Mouse (Mus musculus): ENCODE data around the gene Fxr1. TPM values are rescaled to one million over a fixed set of nuclear protein-coding genes. Genes with fewer than 3 reads are reported as not detected.
"Not testable (repeated sequence)": the region's sequence is repeated elsewhere in the genome, so short reads cannot be mapped to it uniquely, and the experiment has no call there.

Gene Fxr1
- polyA plus RNA-seq, 1 experiment from 2014 or later, result 81.2 TPM

DNA sequence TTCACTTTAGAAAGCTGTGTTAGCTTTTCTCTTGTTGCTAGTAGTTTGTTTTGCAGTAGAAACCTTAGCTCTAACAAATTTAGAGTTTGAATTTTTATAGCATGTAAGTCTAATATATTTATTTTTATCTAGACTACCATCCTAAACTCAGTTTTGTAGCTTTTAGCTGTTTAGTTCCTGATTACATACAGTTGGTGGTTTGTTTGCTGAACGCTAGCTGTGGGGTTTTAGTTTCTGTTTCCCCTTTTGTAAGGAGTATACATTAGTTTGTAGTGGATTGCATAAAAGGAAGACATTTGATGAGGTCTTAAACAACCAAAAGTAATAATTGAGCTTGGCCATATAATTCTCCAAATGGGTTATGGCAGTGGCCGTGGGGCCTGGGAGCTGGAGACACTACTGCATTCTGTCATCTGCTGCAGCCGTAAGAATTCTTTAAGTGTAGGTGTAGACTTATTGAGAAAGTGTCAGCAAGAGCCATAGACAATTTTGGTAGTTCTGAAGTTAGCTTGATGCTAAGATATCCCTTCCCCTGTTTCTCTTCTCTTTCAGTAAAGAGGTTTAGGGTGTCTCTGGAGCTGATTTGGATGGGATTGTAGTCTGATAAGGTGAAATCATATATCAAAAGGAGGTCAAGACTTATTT, 14.1 kb downstream of the Fxr1 start:
- Histone ChIP-seq H3K4me2 (ENCODE audit: low read depth) (no peak overlapping the region), H3K9me3 (ENCODE audit: control insufficient read depth, low read length) (no peaks in the 10 kb centered on the region), H3K27ac (ENCODE audit: low read depth, low read length) (no peak overlapping the region), H3K36me3 (ENCODE audit: control insufficient read depth, insufficient read depth, low read length) (no peaks in the 10 kb centered on the region), H3K4me1 (ENCODE audit: control insufficient read depth, insufficient read depth, low read length) (no peaks in the 10 kb centered on the region), H3K4me3 (ENCODE audit: low read depth, low read length) (no peak overlapping the region), H3K27me3 (ENCODE audit: control insufficient read depth, insufficient read depth, low read length) (no peaks in the 10 kb centered on the region), H3K9ac (ENCODE audit: low read length) (no peak overlapping the region)
- DNase-seq (ENCODE audit: low spot score) (no peak), ATAC-seq (ENCODE audit: insufficient read depth, low FRiP score, low TSS enrichment) (no peak)
- 87% methylated on average over 3 of the region's 3 CpGs for WGBS

GRCm38 (mm10) chr3:34034803-34035202, 15.1 kb downstream of the Fxr1 start:
- WGBS, result 89% methylated on average over 1 of the region's 1 CpGs
- Histone ChIP-seq H3K27ac (ENCODE audit: low read depth, low read length) (no peak overlapping the region), H3K4me1 (ENCODE audit: control insufficient read depth, insufficient read depth, low read length) (no peaks in the 10 kb centered on the region), H3K27me3 (ENCODE audit: control insufficient read depth, insufficient read depth, low read length) (no peaks in the 10 kb centered on the region), H3K36me3 (ENCODE audit: control insufficient read depth, insufficient read depth, low read length) (no peaks in the 10 kb centered on the region), H3K9me3 (ENCODE audit: control insufficient read depth, low read length) (no peaks in the 10 kb centered on the region), H3K4me2 (ENCODE audit: low read depth) (no peak overlapping the region), H3K9ac (ENCODE audit: low read length) (no peak overlapping the region), H3K4me3 (ENCODE audit: low read depth, low read length) (no peak overlapping the region)
- DNase-seq (ENCODE audit: low spot score) (no peak), ATAC-seq (ENCODE audit: insufficient read depth, low FRiP score, low TSS enrichment) (no peak)

- H3K4me2 ChIP-seq (ENCODE audit: low read depth), result no peak overlapping the region
- H3K27ac ChIP-seq (ENCODE audit: low read depth, low read length), result no peak overlapping the region
- no peaks in the 10 kb centered on the region for H3K27me3 ChIP-seq (ENCODE audit: control insufficient read depth, insufficient read depth, low read length)
- H3K9me3 ChIP-seq (ENCODE audit: control insufficient read depth, low read length), result no peaks in the 10 kb centered on the region
- DNase-seq (ENCODE audit: low spot score), result no peak
- ATAC-seq (ENCODE audit: insufficient read depth, low FRiP score, low TSS enrichment), result no peak
- no peak overlapping the region for H3K9ac ChIP-seq (ENCODE audit: low read length)
- WGBS, result 97% methylated on average over 3 of the region's 3 CpGs
- no peak overlapping the region for H3K4me3 ChIP-seq (ENCODE audit: low read depth, low read length)
- H3K36me3 ChIP-seq (ENCODE audit: control insufficient read depth, insufficient read depth, low read length), result no peaks in the 10 kb centered on the region
- H3K4me1 ChIP-seq (ENCODE audit: control insufficient read depth, insufficient read depth, low read length), result no peaks in the 10 kb centered on the region
Observed at GRCm38 (mm10) chr3:34035706-34036105, 16.0 kb downstream of the Fxr1 start.

GRCm38 (mm10) chr3:34041990-34042389, 22.2 kb downstream of the Fxr1 start:
- Histone ChIP-seq H3K27me3 (ENCODE audit: control insufficient read depth, insufficient read depth, low read length) (no peaks in the 10 kb centered on the region), H3K9me3 (ENCODE audit: control insufficient read depth, low read length) (no peaks in the 10 kb centered on the region), H3K4me1 (ENCODE audit: control insufficient read depth, insufficient read depth, low read length) (no peaks in the 10 kb centered on the region), H3K4me2 (ENCODE audit: low read depth) (no peak overlapping the region), H3K27ac (ENCODE audit: low read depth, low read length) (no peak overlapping the region), H3K9ac (ENCODE audit: low read length) (no peak overlapping the region), H3K36me3 (ENCODE audit: control insufficient read depth, insufficient read depth, low read length) (0 out of 2 replicates have a peak, but pooled peaks cover 5% of the 10 kb centered on the region), H3K4me3 (ENCODE audit: low read depth, low read length) (no peak overlapping the region)
- DNase-seq (ENCODE audit: low spot score), result no peak
- 95% methylated on average over 4 of the region's 4 CpGs for WGBS
- ATAC-seq (ENCODE audit: insufficient read depth, low FRiP score, low TSS enrichment), result no peak

- H3K36me3 ChIP-seq (ENCODE audit: control insufficient read depth, insufficient read depth, low read length), result peaks cover 2% of the 10 kb centered on the region
- no peak overlapping the region for H3K4me3 ChIP-seq (ENCODE audit: low read depth, low read length)
- H3K27me3 ChIP-seq (ENCODE audit: control insufficient read depth, insufficient read depth, low read length), result no peaks in the 10 kb centered on the region
- H3K4me2 ChIP-seq (ENCODE audit: low read depth), result no peak overlapping the region
- H3K9ac ChIP-seq (ENCODE audit: low read length), result no peak overlapping the region
- no peaks in the 10 kb centered on the region for H3K9me3 ChIP-seq (ENCODE audit: control insufficient read depth, low read length)
- DNase-seq (ENCODE audit: low spot score), result no peak
- WGBS, result 94% methylated on average over 2 of the region's 2 CpGs
- no peak for ATAC-seq (ENCODE audit: insufficient read depth, low FRiP score, low TSS enrichment)
- no peak overlapping the region for H3K27ac ChIP-seq (ENCODE audit: low read depth, low read length)
- H3K4me1 ChIP-seq (ENCODE audit: control insufficient read depth, insufficient read depth, low read length), result no peaks in the 10 kb centered on the region
Observed at GRCm38 (mm10) chr3:34062352-34062751, 42.6 kb downstream of the Fxr1 start.

DNA sequence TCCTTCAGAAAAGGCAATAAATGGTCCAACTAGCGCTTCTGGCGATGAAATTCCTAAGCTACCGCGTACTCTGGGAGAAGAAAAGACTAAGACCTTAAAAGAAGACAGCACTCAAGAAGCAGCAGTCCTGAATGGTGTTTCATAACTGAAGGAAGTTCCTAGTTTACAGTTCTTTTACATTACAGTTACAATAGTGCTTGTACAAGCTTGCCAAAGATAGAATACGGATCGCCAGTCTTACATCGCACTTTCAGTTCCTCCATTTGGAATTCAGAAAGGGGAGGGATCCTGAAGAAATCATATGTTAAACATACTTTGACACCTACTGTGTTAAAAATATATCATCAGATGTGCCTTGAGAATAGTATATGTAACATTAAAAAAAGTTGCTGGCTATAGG, 49.2 kb downstream of the Fxr1 start:
- H3K4me1 ChIP-seq (ENCODE audit: control insufficient read depth, insufficient read depth, low read length); H3K4me3 ChIP-seq (ENCODE audit: low read depth, low read length); H3K9me3 ChIP-seq (ENCODE audit: control insufficient read depth, low read length); DNase-seq (ENCODE audit: low spot score); H3K27ac ChIP-seq (ENCODE audit: low read depth, low read length); H3K36me3 ChIP-seq (ENCODE audit: control insufficient read depth, insufficient read depth, low read length); H3K27me3 ChIP-seq (ENCODE audit: control insufficient read depth, insufficient read depth, low read length); ATAC-seq (ENCODE audit: insufficient read depth, low FRiP score, low TSS enrichment); H3K9ac ChIP-seq (ENCODE audit: low read length); H3K4me2 ChIP-seq (ENCODE audit: low read depth): not testable (repeated sequence)
- 94% methylated on average over 7 of the region's 7 CpGs for WGBS

GRCm38 (mm10) chr3:34072726-34073125, 53.0 kb downstream of the Fxr1 start:
- no peaks in the 10 kb centered on the region for H3K36me3 ChIP-seq (ENCODE audit: control insufficient read depth, insufficient read depth, low read length)
- WGBS, result 94% methylated on average over 6 of the region's 6 CpGs
- ATAC-seq (ENCODE audit: insufficient read depth, low FRiP score, low TSS enrichment), result no peak

GRCm38 (mm10) chr3:34076058-34076759, 56.5 kb downstream of the Fxr1 start:
- ATAC-seq (ENCODE audit: insufficient read depth, low FRiP score, low TSS enrichment) (no peak), DNase-seq (ENCODE audit: low spot score) (no peak)
- no peak overlapping the region for H3K27ac ChIP-seq (ENCODE audit: low read depth, low read length)
- WGBS, result 85% methylated on average over 6 of the region's 6 CpGs
- H3K4me1 ChIP-seq (ENCODE audit: control insufficient read depth, insufficient read depth, low read length), result peaks cover 5% of the 10 kb centered on the region; the same call in 1 of the 2 replicates
- no peak overlapping the region for H3K4me3 ChIP-seq (ENCODE audit: low read depth, low read length)
- H3K27me3 ChIP-seq (ENCODE audit: control insufficient read depth, insufficient read depth, low read length), result no peaks in the 10 kb centered on the region
- H3K9me3 ChIP-seq (ENCODE audit: control insufficient read depth, low read length), result no peaks in the 10 kb centered on the region
- H3K36me3 ChIP-seq (ENCODE audit: control insufficient read depth, insufficient read depth, low read length), result no peaks in the 10 kb centered on the region; the same call in 1 of the 2 replicates
- no peak overlapping the region for H3K9ac ChIP-seq (ENCODE audit: low read length)
- no peak overlapping the region for H3K4me2 ChIP-seq (ENCODE audit: low read depth)

More at GRCm38 (mm10) chr3:34072726-34073125, 53.0 kb downstream of the Fxr1 start:
- Histone ChIP-seq H3K9me3 (ENCODE audit: control insufficient read depth, low read length) (no peaks in the 10 kb centered on the region), H3K9ac (ENCODE audit: low read length) (no peak overlapping the region), H3K27me3 (ENCODE audit: control insufficient read depth, insufficient read depth, low read length) (no peaks in the 10 kb centered on the region), H3K4me1 (ENCODE audit: control insufficient read depth, insufficient read depth, low read length) (no peaks in the 10 kb centered on the region), H3K27ac (ENCODE audit: low read depth, low read length) (no peak overlapping the region), H3K4me3 (ENCODE audit: low read depth, low read length) (no peak overlapping the region), H3K4me2 (ENCODE audit: low read depth) (no peak overlapping the region)
- DNase-seq (ENCODE audit: low spot score), result no peak

Data from neural tube, embryonic 11.5 days (tissue).